Mouse (Mus musculus) left cerebral cortex, postnatal 36 days (tissue): ENCODE measurements around the gene Zfp263. TPM values are rescaled to one million over a fixed set of nuclear protein-coding genes. Genes with fewer than 3 reads are reported as not detected.
A peak's percentile ranks its signal among the peaks of the same experiment; 100 is the strongest.

Source experiments
- DNase-seq, 2 experiments: peaks; one replicate each; pipeline ENCODE4 v3.0.0; 2021 to 2022; ENCODE audit warnings: low spot score in 2 of 2, mixed read lengths in 1 of 2
- intact Hi-C: fragments of 180-260 bp; cut with DNase I; formaldehyde crosslinking; loops from one replicate; pipeline ENCODE4 v1.15.1; 2025
- total RNA-seq, 2 experiments: library from RNA; stranded (reverse); gene quantifications; 2 replicates each; pipeline ENCODE4 v1.2.3; 2021

Gene Zfp263
- total RNA-seq = 10 to 100 TPM; 14.9 to 18.6 TPM

DNA sequence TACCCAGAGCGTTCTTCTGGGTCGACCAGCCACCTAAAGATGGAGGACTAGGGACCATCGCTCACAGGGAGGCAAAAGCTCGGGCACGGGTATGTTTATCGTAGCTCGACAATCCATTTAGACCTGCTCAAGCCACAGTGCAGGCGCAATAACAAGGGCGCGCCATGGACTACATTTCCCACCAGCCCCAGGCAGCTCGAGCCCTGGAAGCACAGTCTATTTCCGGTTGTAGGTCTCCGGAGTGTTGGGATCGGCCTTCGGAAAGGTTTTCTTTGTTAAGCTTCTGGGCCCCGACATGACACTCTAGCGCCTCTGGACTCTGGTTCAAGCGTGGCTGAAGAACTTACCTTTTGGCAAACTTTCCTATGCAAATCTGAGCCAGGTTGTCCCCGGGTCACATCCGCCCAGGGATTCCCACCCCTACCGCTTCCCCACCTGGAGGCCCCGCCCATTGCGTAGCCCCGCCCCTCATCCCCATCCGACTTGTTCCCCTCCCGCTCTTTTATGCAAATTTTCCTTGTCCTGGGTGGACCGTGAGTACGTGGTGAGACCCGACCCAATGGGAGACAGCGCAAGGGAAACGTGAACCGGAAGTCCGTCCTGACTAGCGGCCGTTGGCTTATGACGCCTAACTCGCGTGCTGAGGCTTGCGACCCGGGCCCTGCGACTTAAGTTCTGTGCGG is at the start of gene Zfp263:
TSS of gene Zfp263 (plus strand) at position 591 of the 683 bp plus-strand sequence.
- intact Hi-C loops = loop anchor here (10.0 kb wide), 2 partner anchors 101 to 141 kb away; partner anchors contain the start of genes Gm20695, Zfp174 and Zfp597
- peak; percentile 93 to 94 for DNase-seq

DNA sequence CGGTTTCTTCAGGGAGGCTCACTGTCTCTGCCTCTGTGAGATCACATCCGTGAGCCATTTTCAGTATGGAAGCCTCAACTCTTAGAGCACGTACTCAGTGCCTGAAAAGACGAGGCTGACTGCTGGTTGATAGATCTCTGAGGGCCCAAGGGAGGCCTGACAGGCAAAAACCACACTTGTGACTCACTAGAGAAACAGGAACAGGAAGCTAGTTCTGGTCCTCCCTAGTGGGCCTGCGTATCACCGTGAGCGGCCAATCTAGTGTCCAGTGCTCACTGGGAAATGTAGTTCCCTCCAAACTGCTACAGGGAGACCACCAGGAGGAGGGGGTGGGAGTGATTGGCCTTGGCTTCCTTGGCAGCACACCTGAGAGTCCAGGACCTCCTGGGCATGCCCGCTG is 44.6 kb upstream of the Zfp263 start:
- DNase-seq = no peak
- intact Hi-C loops = no loop called here

DNA sequence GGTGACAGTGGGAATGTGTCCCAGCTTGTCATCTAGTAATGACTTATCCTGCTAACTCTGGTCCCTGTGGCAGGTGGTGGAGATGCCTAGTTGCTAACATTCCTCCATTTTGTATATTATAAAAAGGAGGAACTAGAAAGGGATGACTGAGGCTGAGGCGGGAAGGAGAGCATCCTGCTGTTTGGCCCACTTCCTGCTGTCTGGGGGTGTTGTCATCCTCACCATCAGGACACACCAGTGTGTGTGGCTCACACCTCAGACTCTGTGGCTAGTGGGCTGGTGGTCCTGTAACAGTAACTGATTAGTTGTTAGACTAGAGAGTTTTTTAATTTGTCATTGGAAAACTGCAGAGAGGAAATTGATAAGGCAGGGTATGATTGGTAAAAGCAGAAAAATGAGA is 43.0 kb upstream of the Zfp263 start:
- DNase-seq = no peak
- intact Hi-C loops = no loop called here

DNA sequence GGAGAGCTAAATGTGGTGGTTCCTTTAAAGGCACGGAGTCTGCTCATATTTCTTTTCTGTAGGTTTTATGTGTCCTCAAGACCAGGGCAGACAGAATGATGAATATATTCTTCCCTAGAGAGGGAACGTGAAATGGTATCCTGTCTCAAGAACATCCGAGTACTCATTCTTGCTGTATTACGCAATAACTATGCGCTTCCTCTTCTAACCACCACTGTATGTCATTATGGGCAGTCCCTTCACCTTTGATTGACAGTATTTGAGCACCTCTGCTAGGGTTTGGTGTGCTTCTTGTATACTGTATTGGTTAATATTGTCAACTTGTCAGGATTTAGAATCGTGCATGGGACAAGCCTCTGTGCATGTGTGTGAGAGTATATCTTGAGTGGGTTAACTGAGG is 37.2 kb upstream of the Zfp263 start:
- intact Hi-C loops = no loop called here

DNA sequence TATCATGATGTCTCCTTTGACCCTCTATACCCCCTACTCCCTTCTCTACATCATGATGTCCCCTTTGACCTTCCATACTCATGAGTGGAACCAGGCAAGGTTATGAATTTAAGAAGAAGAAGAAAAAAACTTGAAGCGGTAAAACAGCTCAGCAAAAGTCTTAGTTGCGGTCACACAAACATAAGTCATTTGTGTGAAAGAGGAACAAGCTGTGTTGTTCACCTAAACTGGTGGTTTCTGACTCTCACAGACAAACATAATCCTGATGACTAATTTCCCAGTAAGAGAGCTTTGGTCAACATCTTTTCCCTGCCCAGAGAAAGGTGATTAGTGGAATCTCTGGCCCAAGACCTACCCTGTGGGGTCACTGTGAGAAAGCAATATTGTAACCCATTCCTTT is 29.2 kb upstream of the Zfp263 start:
- no peak for DNase-seq
- intact Hi-C loops = no loop called here

More for the DNA sequence above, 37.2 kb upstream of the Zfp263 start:
- DNase-seq = no peak

DNA sequence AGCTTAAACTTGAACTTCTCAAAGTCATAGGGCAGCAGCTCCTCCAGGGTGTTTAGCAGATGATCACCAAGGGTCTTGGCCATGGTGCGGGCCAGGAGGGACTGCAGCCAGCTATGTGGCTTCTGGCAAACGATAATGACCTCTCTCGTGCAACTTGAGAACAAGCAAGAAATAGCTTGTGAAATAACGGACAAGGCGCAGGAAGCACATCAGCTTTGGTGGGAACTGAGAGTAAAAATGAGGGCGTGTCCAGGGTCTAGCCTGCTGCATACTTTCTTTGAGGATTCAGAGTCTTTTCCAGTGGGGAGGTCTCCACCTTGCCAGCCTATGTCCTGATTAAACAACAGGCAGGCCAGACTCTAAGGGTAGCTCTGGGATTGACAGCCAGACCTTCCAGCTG is 25.9 kb upstream of the Zfp263 start, which contains the start of gene Mefv:
TSS of gene Mefv (minus strand) at position 118 of the 400 bp plus-strand sequence.
- intact Hi-C loops = no loop called here
- DNase-seq = no peak

DNA sequence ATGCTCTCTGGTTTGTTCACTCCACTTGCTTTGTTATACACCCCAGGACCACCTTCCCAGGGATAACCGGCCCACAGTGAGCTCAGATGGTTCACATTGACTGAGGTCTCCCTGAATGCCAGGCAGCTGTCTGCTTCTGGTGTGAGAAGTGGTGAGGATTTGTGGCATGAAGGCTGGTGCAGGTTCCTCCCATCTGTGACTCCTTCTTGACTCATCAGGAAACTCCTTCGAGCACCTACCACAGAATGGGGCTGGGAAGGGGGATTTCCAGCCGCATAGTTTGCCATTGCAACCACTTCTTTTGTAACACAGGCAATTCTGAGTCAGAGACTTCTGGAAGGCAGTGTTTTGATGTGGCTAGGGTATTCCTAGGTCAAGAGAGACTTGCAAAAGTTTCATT is 20.7 kb upstream of the Zfp263 start:
- no peak for DNase-seq
- intact Hi-C loops = no loop called here

DNA sequence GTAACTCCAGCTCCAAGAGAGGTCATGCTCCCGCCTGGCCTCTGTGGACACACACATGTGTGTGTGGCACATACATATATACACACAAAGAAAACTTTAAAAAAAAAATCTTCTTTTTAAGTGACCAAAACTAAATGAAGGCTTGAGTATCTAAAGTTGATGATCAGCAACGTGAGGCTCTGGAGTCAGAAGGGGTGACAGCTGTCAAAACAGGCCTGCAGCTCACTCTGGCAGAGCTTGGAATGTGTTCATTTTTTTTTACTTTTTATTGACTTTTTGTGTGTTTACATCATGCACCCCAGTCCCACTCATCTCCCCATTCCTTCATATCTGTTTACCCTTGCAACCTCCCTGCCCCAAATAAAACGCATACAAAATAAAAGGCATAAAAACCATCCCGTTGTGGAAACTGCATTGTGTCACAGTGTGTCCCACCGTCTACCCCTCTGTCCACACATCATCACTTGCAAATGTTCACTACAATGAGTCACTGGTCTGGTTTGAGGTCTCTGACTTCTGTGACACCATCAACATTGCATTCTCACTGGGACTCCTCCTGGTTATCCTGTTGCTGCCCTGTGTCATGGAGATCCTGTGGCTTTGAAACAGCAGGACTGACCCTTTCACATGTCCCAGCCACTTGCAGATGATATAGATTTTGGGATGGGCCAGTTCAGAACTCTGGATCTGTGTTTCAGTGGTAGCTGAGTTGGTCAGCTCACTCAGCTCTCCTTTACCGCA is 15.7 kb upstream of the Zfp263 start:
- intact Hi-C loops = no loop called here
- no peak for DNase-seq

DNA sequence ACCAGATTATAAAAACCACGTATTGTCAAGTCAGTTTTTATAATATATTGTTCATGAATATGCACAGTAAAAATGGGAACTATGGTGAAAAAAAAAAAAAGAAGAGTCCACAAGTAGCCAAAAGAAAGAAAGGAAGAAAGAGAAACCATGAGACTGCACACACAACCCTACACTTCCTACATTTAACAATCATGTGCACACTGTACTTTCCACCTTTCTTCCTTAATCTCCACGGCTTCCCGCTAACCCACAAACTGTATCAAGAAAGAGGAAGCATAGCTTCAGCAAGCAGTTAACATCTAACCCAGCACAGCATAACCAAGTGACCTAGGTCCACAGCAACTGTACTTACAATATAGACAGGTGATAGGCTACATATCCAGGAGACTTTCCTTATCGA is 11.3 kb upstream of the Zfp263 start:
- intact Hi-C loops = no loop called here
- DNase-seq = no peak

DNA sequence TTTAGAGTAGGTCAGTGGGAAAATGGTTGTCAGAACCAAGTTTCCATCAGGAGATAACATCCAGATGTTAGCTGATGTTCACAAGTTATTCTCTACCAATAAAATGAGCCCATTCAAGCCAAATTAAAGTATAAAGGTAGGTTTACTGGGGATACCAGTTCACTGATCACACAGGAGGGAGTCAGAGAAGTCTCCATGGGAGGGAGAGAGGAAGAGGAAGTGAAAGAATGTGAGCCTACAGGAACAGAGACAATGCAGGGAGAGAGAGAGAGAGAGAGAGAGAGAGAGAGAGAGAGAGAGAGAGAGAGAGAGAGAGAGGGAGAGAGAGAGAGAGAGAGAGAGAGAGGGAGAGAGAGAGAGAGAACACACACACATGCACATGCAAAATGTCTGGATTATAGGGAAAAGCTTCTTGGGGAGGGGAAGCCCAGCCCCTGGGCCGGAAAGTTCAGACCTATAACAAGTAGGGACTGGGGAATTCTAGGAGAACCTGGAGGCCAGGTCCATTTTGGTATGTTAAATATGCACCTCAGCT is 10.6 kb upstream of the Zfp263 start:
- DNase-seq = no peak
- intact Hi-C loops = no loop called here

DNA sequence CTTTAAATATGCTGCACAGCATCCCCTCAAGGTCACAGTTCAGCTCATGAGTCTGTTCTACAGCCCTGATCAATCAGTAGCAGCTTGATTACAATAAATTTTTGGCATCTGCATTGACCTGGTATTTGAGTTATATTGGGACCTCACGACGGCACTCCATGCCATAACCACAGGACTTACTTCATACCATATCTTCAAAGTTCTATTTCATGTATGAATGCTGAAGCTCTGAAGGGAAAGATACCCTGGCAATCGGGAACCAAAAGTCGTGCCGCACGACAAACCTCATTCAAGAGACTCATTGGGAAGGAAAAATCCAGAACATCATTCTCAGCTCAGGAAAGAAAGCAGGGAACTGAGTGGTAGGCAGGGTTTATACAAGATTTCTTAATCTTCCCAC is 1.4 kb upstream of the Zfp263 start:
- DNase-seq = no peak
- intact Hi-C loops = loop anchor here (10.0 kb wide), 2 partner anchors 102 to 142 kb away; partner anchors contain the start of genes Gm20695, Zfp174 and Zfp597

DNA sequence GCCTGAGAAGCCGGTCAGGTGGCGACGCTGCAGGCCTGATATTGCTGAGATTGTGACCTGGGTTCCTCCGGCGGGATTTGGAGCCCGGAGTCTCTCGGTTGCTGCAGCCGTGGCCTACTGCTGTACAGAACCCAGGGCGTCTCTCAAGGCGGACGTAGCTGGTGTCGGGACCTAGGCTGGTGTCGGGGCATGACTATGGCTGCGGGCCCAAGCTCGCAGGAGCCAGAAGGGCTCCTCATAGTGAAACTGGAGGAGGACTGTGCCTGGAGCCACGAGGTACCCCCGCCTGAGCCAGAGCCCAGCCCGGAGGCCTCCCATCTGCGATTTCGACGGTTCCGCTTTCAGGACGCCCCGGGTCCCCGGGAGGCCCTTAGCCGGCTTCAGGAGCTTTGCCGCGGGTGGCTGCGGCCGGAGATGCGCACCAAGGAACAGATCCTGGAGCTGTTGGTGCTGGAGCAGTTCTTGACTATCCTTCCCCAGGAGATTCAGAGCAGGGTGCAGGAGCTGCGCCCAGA is 350 bp downstream of the Zfp263 start:
- intact Hi-C loops = loop anchor here (10.0 kb wide), 2 partner anchors 101 to 141 kb away; partner anchors contain the start of genes Gm20695, Zfp174 and Zfp597
- DNase-seq = no peak

DNA sequence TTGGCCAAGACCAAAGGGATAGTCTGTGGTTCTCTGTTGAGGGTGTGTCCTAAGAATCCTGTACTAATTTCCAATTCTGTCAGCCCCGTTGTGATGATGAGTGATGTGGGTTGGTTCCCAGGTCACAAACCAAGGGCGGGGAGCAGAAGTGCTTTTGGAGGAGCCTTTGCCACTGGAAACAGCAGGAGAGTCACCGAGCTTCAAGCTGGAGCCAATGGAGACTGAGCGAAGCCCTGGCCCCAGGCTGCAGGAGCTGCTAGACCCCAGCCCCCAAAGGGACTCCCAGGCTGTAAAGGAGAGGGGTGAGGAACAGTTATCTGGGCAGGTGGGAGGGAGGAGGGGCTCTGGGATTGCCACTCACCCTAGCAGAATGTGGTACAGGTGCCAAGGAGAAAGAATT is 1.8 kb downstream of the Zfp263 start:
- no peak for DNase-seq
- intact Hi-C loops = loop anchor here (10.0 kb wide), 2 partner anchors 99 to 139 kb away; partner anchors contain the start of genes Gm20695, Zfp174 and Zfp597

DNA sequence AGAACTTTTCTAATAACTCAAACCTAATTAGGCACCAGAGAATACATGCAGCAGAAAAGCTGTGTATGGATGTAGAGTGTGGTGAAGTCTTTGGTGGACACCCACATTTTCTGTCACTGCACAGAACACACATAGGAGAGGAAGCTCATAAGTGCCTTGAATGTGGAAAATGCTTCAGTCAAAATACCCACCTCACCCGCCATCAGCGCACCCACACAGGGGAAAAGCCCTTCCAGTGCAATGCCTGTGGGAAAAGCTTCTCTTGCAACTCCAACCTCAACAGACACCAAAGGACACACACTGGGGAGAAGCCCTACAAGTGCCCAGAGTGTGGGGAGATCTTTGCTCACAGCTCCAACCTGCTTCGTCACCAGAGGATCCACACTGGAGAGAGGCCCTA is 5.1 kb downstream of the Zfp263 start:
- DNase-seq = no peak
- intact Hi-C loops = loop anchor here (10.0 kb wide), 2 partner anchors 96 to 136 kb away; partner anchors contain the start of genes Gm20695, Zfp174 and Zfp597

DNA sequence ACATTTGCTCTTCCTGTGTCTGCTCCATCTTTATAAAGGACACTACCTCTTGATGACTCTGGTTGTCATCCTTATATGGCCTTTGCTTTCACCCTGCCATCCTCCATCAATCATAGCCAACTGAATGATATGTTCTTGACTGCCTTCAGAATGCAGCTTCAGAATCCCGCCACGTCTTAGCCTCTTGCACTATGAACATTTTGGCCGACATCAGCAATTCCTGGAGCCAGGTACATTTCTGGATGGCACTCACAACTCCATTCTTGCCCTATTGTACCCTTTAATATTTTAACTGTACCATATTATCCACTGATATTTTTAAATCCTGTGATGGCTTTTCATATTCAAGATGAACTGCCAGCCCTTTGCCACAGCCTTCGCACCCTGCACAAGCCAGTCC is 27.7 kb downstream of the Zfp263 start:
- intact Hi-C loops = no loop called here
- no peak for DNase-seq

DNA sequence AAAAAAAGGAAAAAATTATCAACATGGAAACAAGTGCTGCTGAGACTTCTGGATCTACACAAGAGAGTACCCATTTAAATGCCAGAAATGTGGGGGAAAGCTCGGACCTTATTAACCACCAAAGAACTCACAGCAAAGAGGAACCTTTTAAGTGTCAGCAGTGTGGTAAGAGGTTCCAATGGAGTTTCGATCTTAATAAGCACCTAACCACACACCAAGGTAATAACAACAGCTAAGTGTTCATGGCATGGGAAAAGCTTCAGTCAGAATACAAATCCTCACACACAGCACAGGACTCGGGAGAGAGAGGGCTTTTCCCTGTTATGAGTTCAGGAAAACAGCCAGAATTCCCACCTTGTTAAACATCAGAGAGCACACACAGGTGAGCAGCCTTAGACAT is 32.5 kb downstream of the Zfp263 start:
- intact Hi-C loops = no loop called here
- DNase-seq = no peak

DNA sequence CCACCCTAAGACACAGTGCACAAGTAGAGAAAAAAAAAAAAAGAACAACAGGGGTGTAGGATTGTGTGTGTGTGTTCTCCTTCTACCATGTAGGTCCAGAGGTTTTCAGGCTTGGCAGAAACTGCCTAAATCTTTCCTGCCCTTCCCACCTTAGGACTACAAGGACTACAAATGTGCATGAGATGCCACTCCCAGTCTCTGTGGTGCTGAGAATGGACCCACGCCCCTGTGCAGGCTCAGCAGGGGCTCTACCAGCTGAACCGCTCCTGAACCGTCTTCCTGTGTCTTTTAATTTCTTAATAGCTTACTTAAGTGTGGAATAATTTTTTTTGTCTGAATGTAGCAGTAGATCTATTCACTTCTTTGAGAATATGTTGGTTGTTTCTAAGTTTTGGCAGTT is 34.1 kb downstream of the Zfp263 start:
- intact Hi-C loops = no loop called here
- DNase-seq = no peak

DNA sequence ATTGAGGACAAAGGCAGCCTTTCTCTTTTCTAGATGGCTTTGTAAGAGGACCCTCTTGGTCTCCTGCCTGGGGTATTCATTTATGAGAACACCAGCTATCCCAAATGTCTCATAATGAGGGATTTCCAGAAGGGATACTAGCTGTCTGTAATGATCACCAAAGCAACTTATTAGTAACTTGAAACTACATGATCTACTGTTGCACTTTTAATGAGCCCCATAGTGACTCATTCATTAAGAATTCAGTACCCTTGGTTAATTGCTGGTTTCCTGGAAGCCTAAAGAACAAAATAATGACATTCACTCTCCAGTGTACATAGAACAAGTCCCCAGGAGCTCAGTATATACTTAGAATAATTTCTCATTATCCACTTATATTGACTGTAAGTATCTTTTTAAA is 37.3 kb downstream of the Zfp263 start:
- no peak for DNase-seq
- intact Hi-C loops = no loop called here

DNA sequence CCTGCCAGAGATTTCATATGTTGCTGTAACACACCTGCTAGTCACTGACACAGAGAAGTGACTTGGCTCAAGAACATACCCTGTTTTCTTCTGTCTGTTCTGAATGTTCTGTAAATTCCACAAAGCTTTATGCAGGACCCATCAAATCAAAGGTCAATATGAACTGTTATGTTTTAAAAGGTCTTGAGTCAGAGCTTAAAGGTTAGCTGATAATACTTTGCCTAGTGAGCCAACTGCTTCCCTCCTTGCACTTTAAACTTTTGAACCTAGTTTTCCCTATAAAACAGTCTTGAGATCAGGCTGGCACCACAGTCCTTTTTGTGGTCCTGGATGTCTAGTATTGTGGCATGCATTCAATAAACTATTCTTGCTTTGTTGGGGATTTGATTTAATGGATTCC is 44.5 kb downstream of the Zfp263 start:
- no peak for DNase-seq
- intact Hi-C loops = no loop called here
